Mouse (Mus musculus) embryonic facial prominence, embryonic 12.5 days (tissue): ENCODE results near the gene Med29. TPM values are rescaled to one million over a fixed set of nuclear protein-coding genes. Genes with fewer than 3 reads are reported as not detected.

Experiments
- ATAC-seq: fragments of 200-750 bp; cut with Nextera tagmentation; 2 replicates; pipeline ENCODE4 v1.8.0; 2017; ENCODE audit not compliant: insufficient number of reproducible peaks, insufficient read depth, low FRiP score, low TSS enrichment
- H3K27ac ChIP-seq: fragments of 300-500 bp; sonication (generic); 2 replicates; pipeline ENCODE4 v1.5.1; 2016; ENCODE audit warnings: mild to moderate bottlenecking
- H3K27me3 ChIP-seq: fragments of 300-500 bp; sonication (generic); 2 replicates; pipeline ENCODE4 v1.6.1; 2016; ENCODE audit warnings: mild to moderate bottlenecking, moderate library complexity
- H3K36me3 ChIP-seq: fragments of 300-500 bp; sonication (generic); 2 replicates; pipeline ENCODE4 v1.6.1; 2016; ENCODE audit warnings: mild to moderate bottlenecking
- H3K4me1 ChIP-seq: fragments of 300-500 bp; sonication (generic); 2 replicates; pipeline ENCODE4 v1.6.1; 2016
- H3K4me2 ChIP-seq: fragments of 300-500 bp; sonication (generic); replicated peaks from 2 replicates; pipeline ENCODE4 v1.6.1; 2016; ENCODE audit warnings: mild to moderate bottlenecking, moderate library complexity
- H3K4me3 ChIP-seq: fragments of 300-500 bp; sonication (generic); 2 replicates; pipeline ENCODE4 v1.5.1; 2016; ENCODE audit warnings: mild to moderate bottlenecking
- H3K9ac ChIP-seq: fragments of 300-500 bp; sonication (generic); 2 replicates; pipeline ENCODE4 v1.6.1; 2016; ENCODE audit warnings: mild to moderate bottlenecking, moderate library complexity
- H3K9me3 ChIP-seq: fragments of 300-500 bp; sonication (generic); 2 replicates; pipeline ENCODE4 v1.6.1; 2016; ENCODE audit warnings: mild to moderate bottlenecking, moderate library complexity
- WGBS: fragments of 180-500 bp; shearing (Covaris S2); methylation state at CpG from one replicate; pipeline ENCODE4 v1.1.7; 2016; 5-methylcytosine and 5-hydroxymethylcytosine counted together
- polyA plus RNA-seq: library from polyadenylated mRNA; unstranded; fragments of >200 nt; fragmentation: Nextera tagmentation; extraction: Ambion mirVana; gene quantifications from 2 replicates; pipeline ENCODE4 v1.2.1, GENCODE M21; 2016

Med29 gene
- polyA plus RNA-seq, 1 experiment from 2014 or later = 51.1 TPM

- WGBS = 50% methylated on average over 7 of the region's 7 CpGs
- Histone ChIP-seq H3K27me3 (no peaks in the 10 kb centered on the region), H3K4me3 (no peak overlapping the region), H3K4me1 (peaks cover 10% of the 10 kb centered on the region; the same call in 1 of the 2 replicates), H3K36me3 (no peaks in the 10 kb centered on the region), H3K4me2 (no peak overlapping the region), H3K9ac (no peak overlapping the region), H3K27ac (no peak overlapping the region), H3K9me3 (no peaks in the 10 kb centered on the region)
- ATAC-seq = no peak
These were observed 51.1 kb downstream of the Med29 start for GRCm38 (mm10) chr7:28341381-28341780.

GRCm38 (mm10) chr7:28339213-28339917 is 53.1 kb downstream of the Med29 start:
- Histone ChIP-seq H3K4me2 (peak overlapping the region; percentile 76), H3K36me3 (0 out of 2 replicates have a peak, but pooled peaks cover 5% of the 10 kb centered on the region)

GRCm38 (mm10) chr7:28338108-28338998 is 54.2 kb downstream of the Med29 start, which contains the start of gene Supt5:
Supt5 (minus strand) TSS chr7:28338746.
- under 1% methylated on average over 77 of the region's 77 CpGs for WGBS
- ATAC-seq = peak; percentile 97
- Histone ChIP-seq H3K36me3 (0 out of 2 replicates have a peak, but pooled peaks cover 5% of the 10 kb centered on the region), H3K4me1 (peaks cover 10% of the 10 kb centered on the region; the same call in 1 of the 2 replicates), H3K27me3 (no peaks in the 10 kb centered on the region), H3K9ac (peak within 1 kb of the TSS; percentile 97), H3K27ac (peak within 1 kb of the TSS; percentile 87), H3K9me3 (no peaks in the 10 kb centered on the region), H3K4me3 (peak within 1 kb of the TSS; percentile 96), H3K4me2 (peak within 1 kb of the TSS; percentile 76)

More at GRCm38 (mm10) chr7:28339213-28339917, 53.1 kb downstream of the Med29 start:
- peaks cover 10% of the 10 kb centered on the region; the same call in 1 of the 2 replicates for H3K4me1 ChIP-seq
- H3K9ac ChIP-seq = peak overlapping the region; percentile 97
- H3K4me3 ChIP-seq = peak overlapping the region; percentile 96
- H3K9me3 ChIP-seq = no peaks in the 10 kb centered on the region
- no peak for ATAC-seq
- WGBS = 78% methylated on average over 19 of the region's 19 CpGs
- H3K27me3 ChIP-seq = no peaks in the 10 kb centered on the region
- H3K27ac ChIP-seq = peak overlapping the region; percentile 87

Other genes starting within 250 kb of the Med29 start
- 155 TPM in 2 replicates for gene Fbl, start 223.0 kb downstream of the Med29 start, polyA plus RNA-seq
- gene Dyrk1b, start 213.2 kb downstream of the Med29 start, polyA plus RNA-seq = 18.3 and 19.8 TPM in 2 replicates
- 10.3 and 18.2 TPM in 2 replicates for gene Eid2, start 124.8 kb downstream of the Med29 start, polyA plus RNA-seq
- gene Eid2b, start 115.0 kb downstream of the Med29 start, polyA plus RNA-seq = 19.2 and 19.5 TPM in 2 replicates
- gene Selenov, start 101.5 kb downstream of the Med29 start, polyA plus RNA-seq = not detected in 2 replicates
- 3.5 and 3.7 TPM in 2 replicates for gene Dll3, start 90.5 kb downstream of the Med29 start, polyA plus RNA-seq
- 162 and 170 TPM in 2 replicates for gene Timm50, start 80.6 kb downstream of the Med29 start, polyA plus RNA-seq
- gene Supt5, start 54.0 kb downstream of the Med29 start, polyA plus RNA-seq = 106 TPM in 2 replicates
- gene Rps16, start 42.1 kb downstream of the Med29 start, polyA plus RNA-seq = 836 and 855 TPM in 2 replicates
- gene Plekhg2, start 20.1 kb downstream of the Med29 start, polyA plus RNA-seq = 114 and 121 TPM in 2 replicates
- 7.8 and 8.6 TPM in 2 replicates for gene Zfp36, start 12.5 kb downstream of the Med29 start, polyA plus RNA-seq
- gene Paf1, start 243 bp upstream of the Med29 start, polyA plus RNA-seq = 82.2 and 85.5 TPM in 2 replicates
- gene Gmfg, start 44.7 kb upstream of the Med29 start, polyA plus RNA-seq = 7.5 and 8.3 TPM in 2 replicates
- gene Lrfn1, start 59.3 kb upstream of the Med29 start, polyA plus RNA-seq = 9.9 and 10.7 TPM in 2 replicates
- not detected in 2 replicates for gene Ifnl2, start 117.7 kb upstream of the Med29 start, polyA plus RNA-seq
- gene Ifnl3, start 130.1 kb upstream of the Med29 start, polyA plus RNA-seq = not detected in 2 replicates
- not detected in 2 replicates for gene Sycn, start 148.2 kb upstream of the Med29 start, polyA plus RNA-seq
- not detected in 2 replicates for gene Nccrp1, start 154.5 kb upstream of the Med29 start, polyA plus RNA-seq
- gene Samd4b, start 205.4 kb upstream of the Med29 start, polyA plus RNA-seq = 36.6 and 36.8 TPM in 2 replicates
- 43.4 and 44.1 TPM in 2 replicates for gene Pak4, start 205.5 kb upstream of the Med29 start, polyA plus RNA-seq
- 0.18 TPM in 1 of 2 replicates, not detected in the other for gene Acp7, start 238.6 kb upstream of the Med29 start, polyA plus RNA-seq